Mouse (Mus musculus): Measurements from ENCODE around the gene Shbg.
"Not testable (repeated sequence)": the region's sequence is repeated elsewhere in the genome, so short reads cannot be mapped to it uniquely, and the experiment has no call there.

The Shbg gene

DNA sequence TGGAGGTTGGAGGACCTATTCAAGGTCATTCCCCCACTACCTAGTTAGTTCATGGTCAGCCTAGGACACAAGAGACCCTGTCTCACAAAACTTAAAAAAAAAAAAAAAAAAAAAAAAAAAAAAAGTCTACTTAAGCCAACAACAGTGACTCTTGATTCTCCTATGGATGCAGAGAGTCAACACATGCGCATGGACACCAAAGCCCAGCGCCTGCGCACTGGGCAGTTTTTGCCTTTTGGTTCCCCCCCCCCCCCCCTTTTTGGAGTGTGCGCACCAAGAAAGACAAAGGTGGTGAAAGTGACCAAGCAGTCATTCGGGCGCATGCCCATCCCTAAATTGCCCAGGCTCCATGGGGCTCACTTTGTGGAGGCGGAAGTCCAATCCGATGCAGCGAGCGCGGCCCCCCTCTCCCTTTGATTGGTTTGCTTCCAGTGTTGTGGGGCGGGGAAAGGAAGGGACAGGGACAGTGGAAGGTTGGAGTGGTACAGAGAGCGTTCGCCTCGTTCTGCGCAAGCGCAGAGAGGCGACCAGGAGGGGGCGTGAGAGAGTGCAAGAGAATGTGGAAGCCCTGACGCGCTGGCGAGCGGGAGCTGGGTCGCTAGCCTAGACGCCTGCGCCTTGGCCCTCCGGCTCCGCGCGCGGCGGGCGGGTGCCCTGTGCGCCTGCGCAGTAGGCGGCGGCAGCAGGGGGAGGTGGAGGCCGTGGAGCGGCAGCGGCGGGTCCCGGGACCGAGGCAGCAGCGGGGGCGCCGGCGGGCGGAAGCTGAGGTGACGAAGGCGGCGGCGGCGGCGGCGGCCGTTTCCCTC, 14.8 kb upstream of the Shbg start, which contains the start of gene Fxr2:
Gene Fxr2 (plus strand): TSS at position 707 of the 806 bp plus-strand sequence.
- in situ Hi-C loops (cut with MboI, MseI), result no loop called here

DNA sequence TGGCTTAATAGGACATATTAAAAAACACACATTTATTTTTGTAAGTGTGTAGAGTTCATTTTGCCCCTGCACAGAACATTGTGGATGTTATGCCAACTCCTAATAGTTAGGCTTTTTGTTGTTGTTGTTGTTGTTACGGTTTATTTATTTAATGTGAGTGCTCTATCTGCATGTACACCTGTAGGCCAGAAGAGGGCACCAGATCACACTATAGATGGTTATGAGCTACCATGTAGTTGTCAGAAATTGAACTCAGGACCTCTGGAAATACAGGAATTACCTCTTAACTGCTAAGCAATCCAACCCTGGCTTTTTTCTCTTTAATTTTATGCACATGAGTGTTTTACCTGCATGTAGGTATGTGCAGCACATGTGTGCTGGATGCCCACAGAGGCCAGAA, 12.1 kb upstream of the Shbg start:
- in situ Hi-C loops (cut with MboI, MseI), result no loop called here

DNA sequence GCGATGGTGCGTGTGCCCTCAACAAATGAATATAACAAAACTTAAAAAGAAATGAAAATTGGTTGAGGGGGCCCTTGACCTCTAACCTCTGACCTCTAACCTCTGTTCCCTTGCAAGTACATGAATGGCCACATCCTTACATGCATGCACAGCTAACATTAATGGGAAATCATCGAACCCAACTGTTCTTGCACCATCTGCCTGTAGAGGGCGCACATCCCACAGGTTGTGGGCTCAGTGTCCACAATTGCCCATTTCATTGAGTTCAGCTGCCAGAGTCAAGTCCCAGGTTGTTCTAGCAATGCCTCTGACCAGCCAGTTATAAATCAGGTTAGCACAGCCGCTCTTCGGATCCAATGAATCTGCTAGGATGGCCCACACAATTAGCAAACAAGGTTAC, 10.6 kb upstream of the Shbg start:
- in situ Hi-C loops (cut with MboI, MseI), result no loop called here

DNA sequence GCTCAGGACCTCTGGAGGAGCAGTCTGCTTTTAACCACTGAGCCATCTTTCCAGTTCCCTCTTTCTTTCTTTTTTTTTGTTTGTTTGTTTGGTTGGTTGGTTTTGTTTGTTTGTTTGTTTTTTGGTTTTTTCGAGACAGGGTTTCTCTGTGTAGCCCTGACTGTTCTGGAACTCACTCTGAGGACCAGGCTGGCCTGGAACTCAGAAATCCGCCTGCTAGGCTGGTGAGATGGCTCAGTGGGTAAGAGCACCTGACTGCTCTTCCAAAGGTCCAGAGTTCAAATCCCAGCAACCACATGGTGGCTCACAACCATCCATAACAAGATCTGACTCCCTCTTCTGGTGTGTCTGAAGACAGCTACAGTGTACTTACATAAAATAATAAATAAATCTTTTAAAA, 6.6 kb upstream of the Shbg start:
- in situ Hi-C loops (cut with MboI, MseI), result not testable (repeated sequence)

DNA sequence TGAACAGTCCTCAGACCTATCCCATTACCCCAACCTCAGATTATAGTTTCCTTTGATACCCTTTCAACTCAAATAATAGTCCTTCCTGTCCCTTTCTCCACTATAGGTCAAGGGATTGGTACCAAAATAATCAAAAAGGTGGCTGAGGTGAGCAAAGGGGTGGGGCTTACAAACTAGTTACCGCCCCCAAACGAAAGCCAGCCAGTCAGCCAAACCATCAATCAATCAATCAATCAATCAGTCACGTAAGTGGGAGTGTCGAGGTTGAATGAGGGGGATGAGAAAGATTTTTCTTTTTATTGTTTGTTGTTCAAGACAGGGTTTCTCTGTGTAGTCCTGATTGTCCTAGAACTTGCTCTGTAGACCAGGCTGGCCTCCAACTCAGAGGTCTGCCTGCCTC, 5.3 kb upstream of the Shbg start:
- in situ Hi-C loops (cut with MboI, MseI), result no loop called here

DNA sequence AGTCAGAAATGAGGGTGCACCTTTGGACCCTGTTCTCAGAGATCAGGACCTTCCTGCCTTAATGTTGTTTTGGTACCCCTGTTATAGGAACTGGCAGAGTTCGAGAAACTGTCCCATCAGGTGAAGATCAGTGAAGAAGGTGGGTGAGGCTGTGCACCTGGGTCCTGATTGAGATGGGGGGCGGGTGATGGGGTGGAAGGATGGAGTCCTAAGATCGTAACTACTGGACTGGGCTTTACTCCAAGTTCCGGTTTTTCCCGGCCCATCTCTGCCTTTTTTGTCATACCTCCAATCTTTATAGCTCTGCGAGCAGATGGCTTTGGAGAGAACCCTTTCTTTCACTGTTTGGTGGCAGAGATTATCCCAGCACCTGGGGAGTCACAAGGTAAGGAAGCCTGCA, 4.7 kb upstream of the Shbg start:
- in situ Hi-C loops (cut with MboI, MseI), result no loop called here

DNA sequence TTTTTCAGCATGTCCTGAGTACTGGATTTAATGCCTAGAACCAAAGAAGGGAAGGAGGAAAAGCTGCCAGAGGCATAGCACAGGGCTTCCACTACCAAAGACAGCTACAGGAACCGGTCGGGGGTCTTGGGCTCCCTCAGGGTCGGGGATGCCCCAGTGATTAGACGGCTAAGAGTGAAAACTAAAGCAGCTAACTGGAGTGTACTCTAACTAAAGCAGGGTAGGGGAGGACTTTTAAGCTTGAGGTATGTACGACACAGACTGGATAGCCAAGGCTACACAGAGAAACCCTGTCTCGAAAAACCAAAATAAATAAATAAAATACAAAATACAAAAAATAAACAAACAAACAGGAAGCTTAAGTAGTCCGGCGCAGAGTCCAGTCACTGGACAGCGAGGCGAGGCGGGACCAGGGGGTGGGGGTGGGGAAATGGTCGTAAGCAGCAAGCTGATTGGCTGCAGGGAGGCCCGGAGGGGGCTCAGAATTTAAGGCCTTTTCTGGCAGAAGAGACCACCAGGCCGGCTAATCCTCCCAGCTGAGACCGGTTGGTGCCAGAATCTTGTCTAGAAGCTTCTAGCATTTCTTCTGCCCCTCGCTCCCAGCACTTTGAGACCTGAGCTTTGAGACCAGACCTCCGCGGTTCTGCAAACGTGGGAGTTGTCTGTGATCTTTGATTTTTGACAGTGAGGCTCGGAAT, 4.0 kb upstream of the Shbg start, which contains the start of gene Sat2:
Gene Sat2 (plus strand): TSS at position 454 of the 698 bp plus-strand sequence.
- in situ Hi-C loops (cut with MboI, MseI), result no loop called here

DNA sequence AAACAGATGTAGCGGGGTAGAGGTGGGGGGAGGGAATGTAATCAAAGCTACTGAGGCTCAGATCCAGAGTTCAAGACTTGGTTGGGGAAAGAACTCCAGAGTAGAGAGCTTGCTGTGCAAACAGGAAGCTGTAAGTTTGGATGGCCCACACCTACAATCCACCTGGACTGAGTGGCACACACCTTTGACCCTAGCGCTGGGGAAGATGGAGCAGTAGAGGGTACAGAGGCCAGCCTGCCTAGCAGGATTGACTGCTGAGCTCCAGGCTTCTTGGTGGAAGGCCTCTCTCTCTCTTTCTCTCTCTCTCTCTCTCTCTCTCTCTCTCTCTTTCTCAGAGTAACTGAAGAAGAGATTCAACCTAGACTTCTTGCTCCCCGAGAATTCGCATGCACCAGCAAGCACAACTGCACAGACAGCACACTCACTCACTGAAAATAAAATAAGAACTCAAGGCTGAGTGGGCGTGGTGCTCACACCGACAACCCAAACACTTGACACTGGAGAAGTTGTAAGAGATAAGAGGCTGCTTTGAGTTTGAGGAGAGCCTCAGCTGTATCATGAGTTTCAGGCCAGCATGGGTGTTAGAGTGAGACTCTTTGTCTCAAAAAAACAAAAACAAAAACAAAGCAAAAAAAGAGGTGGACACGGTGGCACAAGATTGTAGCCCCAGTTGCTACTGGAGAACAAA, 2.8 kb upstream of the Shbg start:
- in situ Hi-C loops (cut with MboI, MseI), result no loop called here

DNA sequence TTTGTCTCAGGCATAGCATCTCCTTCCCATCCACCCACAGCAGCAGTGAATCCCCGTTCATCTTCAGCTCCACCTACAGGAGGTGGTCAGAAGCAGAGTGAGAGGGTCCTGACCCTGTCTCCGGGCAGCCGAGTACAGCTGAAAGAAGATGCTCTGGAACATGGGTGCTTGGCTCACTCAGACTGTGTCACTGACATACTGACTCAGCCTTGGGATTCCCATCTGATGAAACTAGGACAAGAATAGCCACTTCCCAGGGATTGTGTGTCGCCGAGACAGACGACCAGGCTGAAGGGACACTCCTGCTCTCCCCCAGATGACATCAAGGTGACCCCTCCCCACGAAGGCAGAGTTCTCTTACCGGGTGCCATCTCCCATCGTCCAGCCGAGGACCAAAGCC, 924 bp downstream of the Shbg start:
- in situ Hi-C loops (cut with MboI, MseI), result no loop called here

DNA sequence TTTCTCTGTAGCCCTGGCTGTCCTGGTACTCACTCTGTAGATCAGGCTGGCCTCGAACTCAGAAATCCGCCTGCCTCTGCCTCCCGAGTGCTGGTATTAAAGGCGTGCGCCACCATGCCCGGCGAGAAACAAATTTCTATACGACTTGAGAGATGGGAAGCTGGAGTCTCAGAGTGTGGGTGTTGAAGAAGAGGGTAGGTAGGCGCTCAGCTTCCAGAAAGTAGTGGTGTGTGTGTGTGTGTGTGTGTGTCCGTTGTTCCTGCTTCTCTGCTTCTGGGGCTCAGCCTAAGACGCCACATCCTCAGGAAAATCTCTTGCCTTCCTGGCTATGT, 3.5 kb downstream of the Shbg start:
- in situ Hi-C loops (cut with MboI, MseI), result not testable (repeated sequence)

DNA sequence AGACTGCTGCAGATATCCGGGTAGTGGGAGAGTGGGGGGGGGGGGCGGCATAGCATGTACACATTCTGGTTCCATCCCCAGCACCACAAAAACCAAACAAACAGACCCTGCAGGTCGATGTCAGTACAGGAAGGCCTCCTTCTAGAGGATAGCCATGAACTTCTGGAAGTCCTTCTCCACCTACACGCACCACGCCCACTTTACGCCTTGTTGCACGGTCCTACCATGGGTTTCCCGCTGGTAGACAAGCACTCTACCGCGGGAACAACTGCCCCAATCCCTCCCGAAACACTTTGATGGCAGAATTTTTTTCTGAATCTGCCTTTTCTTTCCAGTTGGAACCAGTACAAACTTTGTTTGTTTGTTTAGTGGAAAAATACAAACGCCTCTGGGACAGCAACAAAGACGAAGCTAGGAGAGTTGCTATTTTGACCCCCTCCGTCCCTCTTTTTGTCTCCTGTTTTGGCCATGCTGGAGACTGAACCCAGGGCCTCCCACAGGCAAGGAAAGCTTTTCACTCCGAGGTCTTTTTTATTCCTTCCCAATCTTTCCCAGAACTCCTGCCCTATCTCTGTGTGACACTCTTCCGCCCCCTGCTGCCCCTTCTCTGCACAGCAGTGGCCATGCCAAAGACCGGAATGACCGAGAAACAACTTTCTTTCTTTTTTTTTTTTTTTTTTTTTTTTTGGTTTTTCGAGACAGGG, 4.0 kb downstream of the Shbg start:
- in situ Hi-C loops (cut with MboI, MseI), result no loop called here

DNA sequence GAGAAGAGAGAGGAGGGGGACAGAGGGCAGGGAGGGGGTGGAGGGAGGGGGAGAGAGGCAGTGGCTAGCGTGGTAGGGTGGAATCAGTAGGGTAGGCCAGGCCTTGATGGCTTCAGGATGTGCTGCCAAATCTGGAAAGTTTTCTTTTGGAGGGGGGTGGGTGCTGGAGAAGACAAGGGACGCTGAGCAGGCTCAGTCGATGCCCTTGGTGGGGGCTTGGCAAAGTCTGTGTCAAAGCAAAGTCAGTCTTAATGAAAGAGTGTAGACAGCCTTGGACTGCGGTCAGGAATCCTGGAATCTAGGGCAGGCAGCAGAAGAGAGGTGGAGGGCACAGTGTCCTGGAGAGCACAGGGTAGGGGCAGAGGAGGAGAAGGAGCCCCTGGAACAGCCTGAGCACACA, 6.8 kb downstream of the Shbg start:
- in situ Hi-C loops (cut with MboI, MseI), result no loop called here

DNA sequence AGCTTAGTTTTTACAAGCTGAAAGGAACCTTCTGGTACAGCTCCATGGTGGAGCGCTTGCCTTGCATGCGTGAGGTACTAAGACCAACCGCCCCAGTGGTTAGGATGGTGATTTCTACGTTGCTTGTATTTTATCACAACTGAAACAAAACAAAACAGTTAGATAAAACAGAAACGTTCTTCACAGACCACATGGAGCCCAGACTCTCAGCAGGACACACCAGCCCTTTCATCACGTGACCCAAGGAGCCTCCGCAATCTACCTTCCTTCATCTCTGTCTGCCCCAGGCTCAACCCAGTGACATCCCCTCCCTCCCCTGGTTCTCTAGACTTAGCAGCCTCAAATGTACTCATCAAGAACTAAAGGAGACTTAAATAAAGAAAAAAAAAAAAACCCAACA, 8.3 kb downstream of the Shbg start:
- in situ Hi-C loops (cut with MboI, MseI), result no loop called here

DNA sequence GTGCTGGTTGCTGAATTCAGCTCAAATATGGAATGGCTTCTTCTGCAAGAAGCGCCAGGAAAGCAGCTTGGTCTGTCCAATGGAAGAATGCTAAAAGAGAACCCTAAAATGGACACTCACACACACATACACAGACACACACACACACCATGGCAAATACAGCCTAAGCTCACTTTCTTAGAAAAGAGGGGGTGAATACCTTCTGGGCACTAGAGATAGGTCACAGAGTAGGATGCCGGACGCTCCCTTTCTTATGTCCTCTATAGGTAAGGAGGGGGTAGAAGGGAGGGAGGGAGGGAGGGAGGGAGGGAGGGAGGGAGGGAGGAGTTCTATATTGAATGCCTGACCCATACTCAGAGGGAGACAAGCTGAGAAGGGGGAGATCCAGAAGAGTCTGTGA, 9.2 kb downstream of the Shbg start:
- in situ Hi-C loops (cut with MboI, MseI), result no loop called here

DNA sequence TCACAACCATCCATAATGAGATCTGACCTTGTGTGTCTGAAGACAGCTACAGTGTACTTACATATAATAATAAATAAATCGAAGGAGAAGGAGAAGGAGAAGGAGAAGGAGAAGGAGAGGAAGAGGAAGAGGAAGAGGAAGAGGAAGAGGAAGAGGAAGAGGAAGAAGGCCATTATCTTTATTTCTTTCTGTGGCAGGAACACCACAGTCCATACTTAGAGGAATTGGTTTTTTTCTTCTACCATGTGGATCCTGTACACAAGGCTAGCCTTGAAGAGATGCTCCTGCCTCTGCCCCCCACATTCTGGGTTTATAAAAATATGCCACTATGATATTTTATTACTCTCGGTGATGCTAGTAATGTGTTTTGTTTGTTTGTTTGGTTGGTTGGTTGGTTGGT, 10.9 kb downstream of the Shbg start:
- in situ Hi-C loops (cut with MboI, MseI), result no loop called here

DNA sequence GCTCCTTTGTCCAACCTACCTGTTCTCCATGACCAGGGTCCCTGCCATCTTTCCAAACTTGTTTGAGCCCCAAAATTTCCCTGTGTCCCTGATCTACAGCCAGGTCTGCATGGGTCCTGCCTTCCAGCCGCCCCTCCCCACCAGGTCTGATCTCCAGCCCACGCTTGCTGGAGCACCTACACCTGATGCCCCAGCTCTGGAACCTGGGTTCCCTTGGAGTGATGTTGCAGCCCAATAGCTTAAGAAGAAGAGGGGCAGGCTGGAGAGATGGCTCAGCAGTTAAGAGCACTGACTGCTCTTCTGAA, 11.3 kb downstream of the Shbg start:
- in situ Hi-C loops (cut with MboI, MseI), result no loop called here

DNA sequence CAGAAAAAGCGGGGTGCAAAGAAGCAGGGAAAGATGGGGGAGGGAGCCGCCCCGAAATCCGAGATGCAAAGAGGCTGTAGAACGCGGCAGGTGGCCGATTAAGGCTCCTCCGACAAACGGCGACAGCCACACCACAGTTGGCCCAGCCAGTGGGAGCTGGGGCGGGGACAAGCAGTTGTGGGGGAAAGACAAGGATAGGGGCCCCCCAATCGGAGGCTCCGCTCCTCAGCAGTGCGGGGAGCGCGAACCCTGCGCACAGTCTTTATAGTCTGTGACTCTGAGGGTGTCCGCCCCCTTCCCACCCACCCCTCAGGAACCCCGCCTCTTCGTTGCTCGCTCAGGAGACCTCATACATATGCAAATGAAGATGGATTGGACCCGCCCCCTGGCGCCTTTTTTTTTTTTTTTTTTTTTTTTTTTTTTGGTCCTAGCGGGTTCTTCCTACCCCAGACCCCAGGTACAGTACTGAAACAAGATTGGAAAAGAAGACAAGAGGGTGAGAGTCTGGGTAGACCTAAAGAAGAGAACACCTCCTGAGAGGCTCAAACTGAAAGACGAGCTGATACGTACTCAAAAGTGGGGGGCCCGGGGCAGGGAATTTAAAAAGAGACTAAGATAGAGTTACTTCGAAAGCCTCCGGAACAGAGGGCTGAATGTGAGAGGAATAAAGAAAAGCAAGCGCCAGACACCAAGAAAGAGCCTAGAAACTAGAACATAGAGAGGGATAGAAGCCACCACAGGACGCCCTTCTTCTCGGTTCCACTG, 11.8 kb downstream of the Shbg start, which contains the start of gene Atp1b2:
Gene Atp1b2 (minus strand): TSS at position 217 of the 765 bp plus-strand sequence.
- in situ Hi-C loops (cut with MboI, MseI), result no loop called here

DNA sequence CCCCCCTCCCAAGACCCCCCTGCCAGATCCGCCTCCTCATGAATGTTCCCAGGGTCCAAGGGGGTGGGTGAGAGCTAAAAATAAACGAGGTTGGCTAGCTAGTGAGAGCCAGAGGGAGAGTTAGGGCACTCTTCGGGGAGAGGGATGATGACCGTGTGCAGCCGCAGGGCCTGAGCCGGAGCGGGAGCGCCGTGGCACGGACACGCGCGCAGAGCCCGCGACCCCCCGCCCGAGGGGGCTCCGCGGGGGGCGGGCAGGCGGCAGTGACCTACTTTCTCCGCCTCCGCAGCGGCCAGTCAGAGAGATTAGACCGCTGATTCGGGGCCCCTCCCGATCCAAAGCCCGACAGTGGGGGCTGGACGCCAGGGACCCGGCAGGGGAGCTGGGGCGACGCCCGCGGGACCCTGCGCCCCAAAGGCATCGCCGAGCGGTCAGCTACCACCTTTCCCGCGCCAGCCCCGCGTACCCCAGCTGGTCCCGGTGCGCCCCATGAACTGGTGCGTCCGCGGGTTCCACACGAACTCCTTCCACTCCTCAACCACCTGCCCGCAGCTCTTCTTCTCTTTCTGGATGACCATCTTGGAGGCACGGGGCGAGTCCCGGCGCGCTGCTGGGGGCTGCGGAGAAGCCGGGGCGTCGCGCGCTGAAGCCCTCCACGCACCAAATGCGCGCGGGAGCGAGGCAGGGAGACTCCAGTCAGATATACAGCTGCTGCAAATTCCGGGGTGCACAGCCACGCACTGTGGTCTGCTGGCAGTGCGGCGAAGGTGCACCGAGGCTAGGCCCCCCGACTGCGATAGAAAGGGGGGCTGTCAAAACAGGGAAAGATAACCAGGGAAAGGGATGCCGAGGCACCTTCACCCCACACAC, 12.7 kb downstream of the Shbg start:
- in situ Hi-C loops (cut with MboI, MseI), result no loop called here

DNA sequence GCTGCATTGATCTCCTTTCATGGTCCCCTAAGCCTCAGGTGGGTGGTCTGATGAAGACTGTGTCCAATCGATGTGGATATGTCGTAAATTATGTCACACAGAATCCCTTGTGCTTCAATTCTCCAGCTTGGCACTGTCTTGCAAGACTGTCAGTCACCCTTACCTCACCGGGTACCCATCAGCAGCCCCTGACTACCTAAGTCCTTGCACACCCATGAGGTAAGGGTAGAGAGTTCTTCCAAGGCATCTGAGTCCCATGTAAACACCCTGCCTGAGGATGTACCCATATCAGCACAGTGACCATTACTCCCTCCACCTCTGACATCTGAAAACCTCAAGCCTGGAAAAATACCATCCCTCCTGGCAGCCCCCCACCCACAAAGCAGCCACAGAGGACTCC, 13.4 kb downstream of the Shbg start:
- in situ Hi-C loops (cut with MboI, MseI), result no loop called here

DNA sequence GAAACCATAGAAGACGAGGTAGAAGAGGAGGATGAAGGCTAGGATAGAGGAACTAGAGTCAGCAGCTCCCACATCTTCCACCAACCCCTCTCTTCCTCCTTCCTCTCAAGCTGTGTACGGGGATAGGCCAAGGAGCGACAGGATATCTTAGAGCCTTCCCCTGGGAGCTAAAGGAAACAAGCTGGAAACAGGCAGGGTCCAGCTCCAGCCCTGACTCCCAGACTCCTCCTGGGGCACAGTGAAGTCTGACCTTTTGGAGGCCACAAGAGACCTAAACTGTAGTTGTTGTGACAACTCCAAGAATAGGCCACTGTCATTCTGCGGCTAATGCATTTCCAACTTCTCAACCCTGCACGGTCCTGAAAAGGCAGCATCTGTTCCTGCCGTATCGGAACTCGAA, 14.2 kb downstream of the Shbg start:
- in situ Hi-C loops (cut with MboI, MseI), result no loop called here

DNA sequence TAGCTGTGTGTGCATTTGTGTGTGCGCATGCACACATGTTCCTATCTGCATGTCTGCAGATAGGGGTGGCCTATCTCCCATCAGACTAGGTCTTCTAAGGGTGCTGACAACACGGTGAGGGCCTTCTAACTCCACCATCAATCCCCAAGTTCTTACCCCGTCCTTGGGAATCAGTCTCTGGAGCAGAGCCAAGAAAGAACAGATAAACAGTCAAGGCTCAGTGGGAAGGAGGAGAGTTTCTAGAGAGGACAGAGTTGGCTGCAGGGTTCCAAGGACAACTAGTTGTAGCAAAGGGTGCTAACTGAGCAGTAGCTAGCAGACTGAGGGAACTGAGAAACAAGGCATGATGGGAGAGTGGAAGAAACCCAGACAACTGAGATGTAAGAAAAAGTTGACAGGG, 15.9 kb downstream of the Shbg start:
- in situ Hi-C loops (cut with MboI, MseI), result no loop called here
